Mouse (Mus musculus): Measurements from ENCODE around the gene Bivm.

DNA sequence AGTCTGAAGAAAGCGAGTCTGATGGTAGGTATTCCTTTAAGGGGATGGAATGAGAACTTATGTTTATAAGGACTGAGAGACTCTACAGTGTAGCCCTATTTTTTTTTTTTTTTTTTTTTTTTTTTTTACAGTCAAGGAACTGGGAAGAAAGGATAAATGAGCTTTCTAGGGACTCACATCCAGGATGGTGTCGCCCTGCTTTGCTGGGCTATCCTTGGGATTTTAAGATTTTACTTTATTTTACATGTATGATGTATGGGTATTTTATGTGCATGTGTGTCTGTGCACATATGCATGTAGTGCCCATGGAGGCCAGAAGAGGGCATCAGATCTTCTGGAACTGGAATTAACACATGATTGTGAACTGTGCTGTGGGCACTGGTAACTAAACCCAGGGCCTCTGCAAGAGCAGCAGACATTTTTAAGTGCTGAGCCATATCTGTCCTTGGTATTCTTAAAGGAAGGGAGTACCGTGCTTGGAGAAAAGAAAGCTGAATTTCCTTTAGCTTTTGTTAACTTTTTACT, 49.2 kb downstream of the Bivm start:
- TF ChIP-seq CTCF (IDR thresholded peaks at IDR 0.05; ENCODE audit: control insufficient read depth, insufficient read depth, insufficient replicate concordance, low read depth, low read length) (no peak), POLR2A (IDR thresholded peaks at IDR 0.05; ENCODE audit: control insufficient read depth, low read depth, low read length) (no peak)
